Mouse (Mus musculus) bone marrow macrophage, adult 2 months (primary cell): ENCODE results near the gene Slbp. TPM values are rescaled to one million over a fixed set of nuclear protein-coding genes. Genes with fewer than 3 reads are reported as not detected.
A peak's percentile ranks its signal among the peaks of the same experiment; 100 is the strongest.

ENCODE experiments used
- H3K27ac ChIP-seq: 2 replicates; pipeline ENCODE4 v1.5.1; 2012; ENCODE audit warnings: low read depth, low read length; ENCODE audit not compliant: insufficient read depth
- H3K4me1 ChIP-seq: 2 replicates; pipeline ENCODE4 v1.6.1; 2012; ENCODE audit warnings: low read length; ENCODE audit not compliant: control insufficient read depth, insufficient read depth
- H3K4me3 ChIP-seq: 2 replicates; pipeline ENCODE4 v1.5.1; 2012; ENCODE audit warnings: mild to moderate bottlenecking, low read length, moderate library complexity; ENCODE audit not compliant: insufficient read depth
- CTCF ChIP-seq: IDR thresholded peaks from 2 replicates; pipeline ENCODE4 v1.5.1; 2012; ENCODE audit warnings: low read depth, mild to moderate bottlenecking, low read length, moderate library complexity
- POLR2A ChIP-seq: IDR thresholded peaks from 2 replicates; pipeline ENCODE4 v1.6.1; 2012; ENCODE audit warnings: mild to moderate bottlenecking, low read depth, low read length, borderline replicate concordance
- polyA plus RNA-seq: library from polyadenylated mRNA; stranded (reverse); fragments of >200 nt; gene quantifications from 2 replicates; pipeline ENCODE4 v1.2.4, GENCODE M21; 2012; ENCODE audit not compliant: missing spikeins, insufficient read depth, insufficient read length

Slbp gene
- polyA plus RNA-seq, 1 experiment, result 77.1 TPM

GRCm38 (mm10) chr5:33657251-33657786, 4.9 kb upstream of the Slbp start:
- H3K4me1 ChIP-seq, result peaks cover 14% of the 10 kb centered on the region
- TF ChIP-seq POLR2A (no peak), CTCF (no peak)
- peak overlapping the region; percentile 97 for H3K4me3 ChIP-seq
- peak overlapping the region; percentile 68 for H3K27ac ChIP-seq

GRCm38 (mm10) chr5:33656739-33657138, 4.4 kb upstream of the Slbp start:
- Histone ChIP-seq H3K27ac (peak overlapping the region; percentile 68; the same call in 1 of the 2 replicates), H3K4me1 (peaks cover 14% of the 10 kb centered on the region), H3K4me3 (peak overlapping the region; percentile 97)
- TF ChIP-seq POLR2A (no peak), CTCF (no peak)

GRCm38 (mm10) chr5:33655251-33655840, 3.0 kb upstream of the Slbp start:
- Histone ChIP-seq H3K27ac (no peak overlapping the region), H3K4me1 (peaks cover 19% of the 10 kb centered on the region), H3K4me3 (no peak overlapping the region)
- TF ChIP-seq CTCF (no peak), POLR2A (no peak)

- no peak for TF ChIP-seq CTCF
- TF ChIP-seq POLR2A, result no peak
- no peak overlapping the region for H3K4me3 ChIP-seq
- peaks cover 24% of the 10 kb centered on the region for H3K4me1 ChIP-seq
- no peak overlapping the region for H3K27ac ChIP-seq
Measured at GRCm38 (mm10) chr5:33654424-33654823, 2.0 kb upstream of the Slbp start.

- H3K4me3 ChIP-seq, result peak overlapping the region; percentile 28; the same call in 1 of the 2 replicates
- no peak overlapping the region for H3K27ac ChIP-seq
- TF ChIP-seq CTCF, result no peak
- no peak for TF ChIP-seq POLR2A
- peaks cover 24% of the 10 kb centered on the region for H3K4me1 ChIP-seq
Measured at GRCm38 (mm10) chr5:33652783-33653173, 404 bp upstream of the Slbp start.

- peak overlapping the region; percentile 91 for H3K27ac ChIP-seq
- H3K4me3 ChIP-seq, result peak overlapping the region; percentile 79
- no peak for TF ChIP-seq CTCF
- TF ChIP-seq POLR2A, result no peak
- peaks cover 21% of the 10 kb centered on the region for H3K4me1 ChIP-seq
Measured at GRCm38 (mm10) chr5:33651541-33651920, 843 bp downstream of the Slbp start.

GRCm38 (mm10) chr5:33651017-33651416, 1.4 kb downstream of the Slbp start:
- Histone ChIP-seq H3K27ac (no peak overlapping the region; the same call in 1 of the 2 replicates), H3K4me3 (peak overlapping the region; percentile 79), H3K4me1 (peaks cover 17% of the 10 kb centered on the region)
- TF ChIP-seq POLR2A (no peak), CTCF (no peak)

GRCm38 (mm10) chr5:33640652-33641051, 11.7 kb downstream of the Slbp start:
- Histone ChIP-seq H3K4me3 (no peak overlapping the region), H3K4me1 (no peaks in the 10 kb centered on the region), H3K27ac (no peak overlapping the region)
- TF ChIP-seq POLR2A, result no peak
- 0 out of 2 replicates have a peak, but pooled peaks have one; percentile 35 for TF ChIP-seq CTCF

GRCm38 (mm10) chr5:33638826-33639225, 13.5 kb downstream of the Slbp start:
- Histone ChIP-seq H3K4me3 (no peak overlapping the region), H3K4me1 (no peaks in the 10 kb centered on the region; the same call in 1 of the 2 replicates), H3K27ac (no peak overlapping the region)
- TF ChIP-seq CTCF, result no peak
- TF ChIP-seq POLR2A, result no peak

GRCm38 (mm10) chr5:33637606-33638350, 14.6 kb downstream of the Slbp start:
- TF ChIP-seq POLR2A (no peak), CTCF (no peak)
- Histone ChIP-seq H3K4me3 (no peak overlapping the region), H3K27ac (no peak overlapping the region), H3K4me1 (no peaks in the 10 kb centered on the region; the same call in 1 of the 2 replicates)
